Mouse (Mus musculus) neural tube, embryonic 11.5 days (tissue): Measurements from ENCODE around the gene Shank3. TPM values are rescaled to one million over a fixed set of nuclear protein-coding genes. Genes with fewer than 3 reads are reported as not detected.
A peak's percentile ranks its signal among the peaks of the same experiment; 100 is the strongest.

Experiments
- ATAC-seq: fragments of 200-750 bp; cut with Nextera tagmentation; 2 replicates; pipeline ENCODE4 v1.8.0; 2017; ENCODE audit warnings: moderate number of reproducible peaks, mild to moderate bottlenecking, moderate TSS enrichment, moderate library complexity; ENCODE audit not compliant: insufficient read depth, low FRiP score, low TSS enrichment
- DNase-seq: peaks from one replicate; pipeline ENCODE4 v3.0.0-alpha.2; 2015; ENCODE audit warnings: low spot score
- H3K27ac ChIP-seq: fragments of 300-500 bp; sonication (generic); 2 replicates; pipeline ENCODE4 v1.5.1; 2014; ENCODE audit warnings: low read depth, mild to moderate bottlenecking, low read length
- H3K27me3 ChIP-seq: fragments of 300-500 bp; sonication (generic); 2 replicates; pipeline ENCODE4 v1.6.1; 2014; ENCODE audit warnings: mild to moderate bottlenecking, low read length, mixed read lengths; ENCODE audit not compliant: control insufficient read depth, insufficient read depth
- H3K36me3 ChIP-seq: fragments of 300-500 bp; sonication (generic); 2 replicates; pipeline ENCODE4 v1.6.1; 2014; ENCODE audit warnings: mild to moderate bottlenecking, low read length, moderate library complexity, mixed read lengths; ENCODE audit not compliant: control insufficient read depth, insufficient read depth
- H3K4me1 ChIP-seq: fragments of 300-500 bp; sonication (generic); 2 replicates; pipeline ENCODE4 v1.6.1; 2014; ENCODE audit warnings: low read length, mixed read lengths; ENCODE audit not compliant: control insufficient read depth, insufficient read depth
- H3K4me2 ChIP-seq: fragments of 300-500 bp; sonication (generic); 2 replicates; pipeline ENCODE4 v1.6.1; 2014; ENCODE audit warnings: low read depth, mild to moderate bottlenecking, moderate library complexity
- H3K4me3 ChIP-seq: fragments of 300-500 bp; sonication (generic); 2 replicates; pipeline ENCODE4 v1.5.1; 2014; ENCODE audit warnings: low read depth, low read length
- H3K9ac ChIP-seq: fragments of 300-500 bp; sonication (generic); 2 replicates; pipeline ENCODE4 v1.6.1; 2014; ENCODE audit warnings: mild to moderate bottlenecking, low read length
- H3K9me3 ChIP-seq: fragments of 300-500 bp; sonication (generic); 2 replicates; pipeline ENCODE4 v1.6.1; 2016; ENCODE audit warnings: low read length; ENCODE audit not compliant: control insufficient read depth
- WGBS: fragments of 180-500 bp; shearing (Covaris S2); extraction: QIAGEN DNeasy Blood & Tissue Kit; methylation state at CpG from one replicate; pipeline ENCODE4 v1.1.7; 2014; 5-methylcytosine and 5-hydroxymethylcytosine counted together
- polyA plus RNA-seq: library from polyadenylated mRNA; unstranded; fragments of >200 nt; fragmentation: Nextera tagmentation; extraction: Ambion mirVana; gene quantifications from 2 replicates; pipeline ENCODE4 v1.2.1, GENCODE M21; 2014

Shank3 gene
- polyA plus RNA-seq, 1 experiment from 2014 or later, result 3.0 TPM

GRCm38 (mm10) chr15:89548837-89549236 is 49.4 kb downstream of the Shank3 start:
- no peak overlapping the region for H3K9ac ChIP-seq
- 40% methylated on average over 10 of the region's 11 CpGs for WGBS

GRCm38 (mm10) chr15:89550506-89550905 is 51.1 kb downstream of the Shank3 start:
- Histone ChIP-seq H3K27me3 (peaks cover 9% of the 10 kb centered on the region; the same call in 1 of the 2 replicates), H3K4me1 (0 out of 2 replicates have a peak, but pooled peaks cover 5% of the 10 kb centered on the region), H3K27ac (no peak overlapping the region), H3K9ac (no peak overlapping the region), H3K4me3 (no peak overlapping the region), H3K9me3 (no peaks in the 10 kb centered on the region), H3K36me3 (no peaks in the 10 kb centered on the region), H3K4me2 (no peak overlapping the region)
- 92% methylated on average over 8 of the region's 8 CpGs for WGBS
- DNase-seq (no peak), ATAC-seq (no peak)

More at GRCm38 (mm10) chr15:89548837-89549236, 49.4 kb downstream of the Shank3 start:
- Histone ChIP-seq H3K4me2 (peak overlapping the region; percentile 68), H3K9me3 (no peaks in the 10 kb centered on the region), H3K36me3 (no peaks in the 10 kb centered on the region), H3K27ac (no peak overlapping the region), H3K27me3 (peaks cover 9% of the 10 kb centered on the region; the same call in 1 of the 2 replicates), H3K4me1 (0 out of 2 replicates have a peak, but pooled peaks cover 5% of the 10 kb centered on the region), H3K4me3 (no peak overlapping the region)
- ATAC-seq, result peak; percentile 52; the same call in 1 of the 2 replicates
- DNase-seq, result no peak

- Histone ChIP-seq H3K27ac (no peak overlapping the region), H3K4me1 (0 out of 2 replicates have a peak, but pooled peaks cover 5% of the 10 kb centered on the region), H3K9me3 (no peaks in the 10 kb centered on the region), H3K27me3 (peaks cover 18% of the 10 kb centered on the region), H3K4me2 (no peak overlapping the region), H3K36me3 (no peaks in the 10 kb centered on the region), H3K4me3 (no peak overlapping the region), H3K9ac (no peak overlapping the region)
- ATAC-seq (no peak), DNase-seq (no peak)
- 83% methylated on average over 1 of the region's 1 CpGs for WGBS
Observed at GRCm38 (mm10) chr15:89551733-89552132, 52.3 kb downstream of the Shank3 start.

- no peak overlapping the region for H3K4me3 ChIP-seq
- peaks cover 7% of the 10 kb centered on the region for H3K4me1 ChIP-seq
- H3K36me3 ChIP-seq, result no peaks in the 10 kb centered on the region
- no peak overlapping the region for H3K4me2 ChIP-seq
- no peaks in the 10 kb centered on the region for H3K9me3 ChIP-seq
- 88% methylated on average over 6 of the region's 6 CpGs for WGBS
- ATAC-seq, result no peak
- DNase-seq, result no peak
- no peak overlapping the region for H3K27ac ChIP-seq
- no peak overlapping the region for H3K9ac ChIP-seq
- peaks cover 36% of the 10 kb centered on the region for H3K27me3 ChIP-seq
Observed at GRCm38 (mm10) chr15:89555591-89555990, 56.2 kb downstream of the Shank3 start.

- peaks cover 36% of the 10 kb centered on the region for H3K27me3 ChIP-seq
- no peak overlapping the region for H3K9ac ChIP-seq
- WGBS, result 21% methylated on average over 23 of the region's 23 CpGs
Observed at GRCm38 (mm10) chr15:89556401-89557178, 57.2 kb downstream of the Shank3 start.

GRCm38 (mm10) chr15:89557179-89557995 is 58.0 kb downstream of the Shank3 start:
- WGBS, result 8% methylated on average over 38 of the region's 40 CpGs
- no peak; the same call in 1 of the 2 replicates for ATAC-seq

More at GRCm38 (mm10) chr15:89556401-89557178, 57.2 kb downstream of the Shank3 start:
- no peak overlapping the region for H3K27ac ChIP-seq
- peak; percentile 52; the same call in 1 of the 2 replicates for ATAC-seq
- DNase-seq, result peak; percentile 57
- no peaks in the 10 kb centered on the region for H3K9me3 ChIP-seq
- H3K4me1 ChIP-seq, result peaks cover 7% of the 10 kb centered on the region
- H3K4me3 ChIP-seq, result peak overlapping the region; percentile 16; the same call in 1 of the 2 replicates
- peak overlapping the region; percentile 25 for H3K4me2 ChIP-seq
- H3K36me3 ChIP-seq, result no peaks in the 10 kb centered on the region

GRCm38 (mm10) chr15:89557996-89558390 is 58.6 kb downstream of the Shank3 start:
- 5% methylated on average over 34 of the region's 34 CpGs for WGBS
- Histone ChIP-seq H3K4me1 (peaks cover 7% of the 10 kb centered on the region), H3K9me3 (no peaks in the 10 kb centered on the region), H3K27me3 (peaks cover 36% of the 10 kb centered on the region), H3K36me3 (no peaks in the 10 kb centered on the region), H3K4me2 (peak overlapping the region; percentile 35), H3K4me3 (peak overlapping the region; percentile 25), H3K9ac (no peak overlapping the region), H3K27ac (no peak overlapping the region)
- no peak for DNase-seq
- peak; percentile 11; the same call in 1 of the 2 replicates for ATAC-seq

More at GRCm38 (mm10) chr15:89557179-89557995, 58.0 kb downstream of the Shank3 start:
- H3K9me3 ChIP-seq, result no peaks in the 10 kb centered on the region
- no peak overlapping the region for H3K9ac ChIP-seq
- H3K4me1 ChIP-seq, result peaks cover 7% of the 10 kb centered on the region
- H3K36me3 ChIP-seq, result no peaks in the 10 kb centered on the region
- H3K4me2 ChIP-seq, result peak overlapping the region; percentile 35
- H3K27me3 ChIP-seq, result peaks cover 36% of the 10 kb centered on the region
- no peak overlapping the region for H3K27ac ChIP-seq
- peak overlapping the region; percentile 25 for H3K4me3 ChIP-seq
- DNase-seq, result no peak

- ATAC-seq (no peak), DNase-seq (no peak)
- Histone ChIP-seq H3K4me2 (no peak overlapping the region), H3K36me3 (no peaks in the 10 kb centered on the region), H3K4me3 (no peak overlapping the region), H3K27me3 (peaks cover 36% of the 10 kb centered on the region), H3K9ac (no peak overlapping the region), H3K9me3 (no peaks in the 10 kb centered on the region), H3K27ac (no peak overlapping the region), H3K4me1 (peaks cover 7% of the 10 kb centered on the region)
- 34% methylated on average over 10 of the region's 10 CpGs for WGBS
Observed at GRCm38 (mm10) chr15:89559202-89559731, 59.8 kb downstream of the Shank3 start.
